Mouse (Mus musculus) embryonic facial prominence, embryonic 15.5 days (tissue): ENCODE results near the gene Gm6164. TPM values are rescaled to one million over a fixed set of nuclear protein-coding genes. Genes with fewer than 3 reads are reported as not detected.
"Not testable (repeated sequence)": the region's sequence is repeated elsewhere in the genome, so short reads cannot be mapped to it uniquely, and the experiment has no call there.

ENCODE experiments used
- ATAC-seq: fragments of 200-750 bp; cut with Nextera tagmentation; 2 replicates; pipeline ENCODE4 v1.8.0; 2017; ENCODE audit warnings: low read depth, moderate TSS enrichment; ENCODE audit not compliant: insufficient number of reproducible peaks, low FRiP score, low TSS enrichment
- H3K27ac ChIP-seq: fragments of 300-500 bp; sonication (generic); replicated peaks from 2 replicates; pipeline ENCODE4 v1.5.1; 2015; ENCODE audit warnings: mild to moderate bottlenecking, inconsistent platforms
- H3K27me3 ChIP-seq: fragments of 300-500 bp; sonication (generic); 2 replicates; pipeline ENCODE4 v1.6.1; 2015; ENCODE audit warnings: inconsistent platforms
- H3K36me3 ChIP-seq: fragments of 300-500 bp; sonication (generic); 2 replicates; pipeline ENCODE4 v1.6.1; 2015; ENCODE audit warnings: mild to moderate bottlenecking, inconsistent platforms
- H3K4me1 ChIP-seq: fragments of 300-500 bp; sonication (generic); 2 replicates; pipeline ENCODE4 v1.6.1; 2015; ENCODE audit warnings: inconsistent platforms
- H3K4me2 ChIP-seq: fragments of 300-500 bp; sonication (generic); replicated peaks from 2 replicates; pipeline ENCODE4 v1.6.1; 2015; ENCODE audit warnings: mild to moderate bottlenecking, inconsistent platforms
- H3K4me3 ChIP-seq: fragments of 300-500 bp; sonication (generic); replicated peaks from 2 replicates; pipeline ENCODE4 v1.5.1; 2015; ENCODE audit warnings: mild to moderate bottlenecking, inconsistent platforms
- H3K9ac ChIP-seq: fragments of 300-500 bp; sonication (generic); 2 replicates; pipeline ENCODE4 v1.6.1; 2015; ENCODE audit warnings: inconsistent platforms
- H3K9me3 ChIP-seq: fragments of 300-500 bp; sonication (generic); replicated peaks from 2 replicates; pipeline ENCODE4 v1.6.1; 2016; ENCODE audit warnings: inconsistent platforms
- WGBS: fragments of 180-500 bp; shearing (Covaris S2); methylation state at CpG from one replicate; pipeline ENCODE4 v1.1.7; 2015; 5-methylcytosine and 5-hydroxymethylcytosine counted together
- polyA plus RNA-seq: library from polyadenylated mRNA; unstranded; fragments of >200 nt; fragmentation: Nextera tagmentation; extraction: Ambion mirVana; gene quantifications from 2 replicates; pipeline ENCODE4 v1.2.1, GENCODE M21; 2015

Gm6164 gene
- not detected in 2 replicates for polyA plus RNA-seq

- H3K9ac ChIP-seq, ATAC-seq: not testable (repeated sequence)
- WGBS, result no CpG with 5 or more reads among the region's 2 CpGs
Measured at GRCm38 (mm10) chr7:20205507-20205906, at the start of gene Gm6164. Gm6164 (minus strand) TSS chr7:20205607.

GRCm38 (mm10) chr7:20233728-20234127 is 28.3 kb upstream of the Gm6164 start, which contains the start of gene Gm4498:
Gm4498 (minus strand) TSS chr7:20233828.
- no CpG with 5 or more reads among the region's 2 CpGs for WGBS
- not testable (repeated sequence) for H3K4me2 ChIP-seq, H3K27ac ChIP-seq, H3K27me3 ChIP-seq, H3K4me1 ChIP-seq, ATAC-seq, H3K36me3 ChIP-seq, H3K4me3 ChIP-seq, H3K9me3 ChIP-seq, H3K9ac ChIP-seq

More at GRCm38 (mm10) chr7:20205507-20205906, at the start of gene Gm6164:
- H3K4me1 ChIP-seq, H3K4me3 ChIP-seq, H3K27me3 ChIP-seq, H3K9me3 ChIP-seq, H3K36me3 ChIP-seq, H3K27ac ChIP-seq, H3K4me2 ChIP-seq: not testable (repeated sequence)

- not testable (repeated sequence) for ATAC-seq, H3K27me3 ChIP-seq, H3K36me3 ChIP-seq, H3K4me2 ChIP-seq, H3K4me3 ChIP-seq, H3K9me3 ChIP-seq, H3K4me1 ChIP-seq, H3K9ac ChIP-seq, H3K27ac ChIP-seq
- no CpG with 5 or more reads among the region's 3 CpGs for WGBS
Measured at GRCm38 (mm10) chr7:20193410-20193809, 12.0 kb downstream of the Gm6164 start, which contains the start of gene Vmn1r95. Vmn1r95 (plus strand) TSS chr7:20193710.

- not testable (repeated sequence) for H3K4me1 ChIP-seq, H3K4me3 ChIP-seq, H3K36me3 ChIP-seq, ATAC-seq, H3K27me3 ChIP-seq, H3K9me3 ChIP-seq, H3K4me2 ChIP-seq, H3K9ac ChIP-seq, H3K27ac ChIP-seq
- no CpG with 5 or more reads among the region's 3 CpGs for WGBS
Measured at GRCm38 (mm10) chr7:20168277-20168676, 37.1 kb downstream of the Gm6164 start, which contains the start of gene Vmn1r94. Vmn1r94 (minus strand) TSS chr7:20168377.

Other genes with a start within 250 kb of the Gm6164 start
- gene Ceacam20, start 240.2 kb downstream of the Gm6164 start, polyA plus RNA-seq, result not detected in 2 replicates
- not detected in 2 replicates for gene Nlrp9b, start 214.1 kb downstream of the Gm6164 start, polyA plus RNA-seq
- not detected in 2 replicates for gene Vmn1r91, start 105.9 kb downstream of the Gm6164 start, polyA plus RNA-seq
- not detected in 2 replicates for gene Gm16442, start 83.0 kb downstream of the Gm6164 start, polyA plus RNA-seq
- not detected in 2 replicates for gene Vmn1r93, start 66.5 kb downstream of the Gm6164 start, polyA plus RNA-seq
- not detected in 2 replicates for gene Vmn1r94, start 37.2 kb downstream of the Gm6164 start, polyA plus RNA-seq
- not detected in 2 replicates for gene Vmn1r95, start 11.9 kb downstream of the Gm6164 start, polyA plus RNA-seq
- gene Gm4498, start 28.2 kb upstream of the Gm6164 start, polyA plus RNA-seq, result not detected in 2 replicates
- not detected in 2 replicates for gene Gm5890, start 57.2 kb upstream of the Gm6164 start, polyA plus RNA-seq
- not detected in 2 replicates for gene Gm4133, start 128.5 kb upstream of the Gm6164 start, polyA plus RNA-seq
- not detected in 2 replicates for gene Gm5728, start 169.8 kb upstream of the Gm6164 start, polyA plus RNA-seq
- not detected in 2 replicates for gene Vmn1r100, start 212.3 kb upstream of the Gm6164 start, polyA plus RNA-seq
- gene Vmn1r101, start 237.0 kb upstream of the Gm6164 start, polyA plus RNA-seq, result not detected in 2 replicates